Mouse (Mus musculus) hindbrain, embryonic 15.5 days (tissue): ENCODE measurements at regions not wholly inside any gene's neighbourhood (a gene's known extent, or its start where the extent isn't known, plus 50 kb on each side); places are given as distances from the start of the nearest gene placed in this dataset.

ENCODE experiments used
- ATAC-seq: fragments of 200-750 bp; cut with Nextera tagmentation; 2 replicates; pipeline ENCODE4 v1.8.0; 2017; ENCODE audit warnings: low read depth, moderate number of reproducible peaks, moderate TSS enrichment; ENCODE audit not compliant: low FRiP score
- H3K27ac ChIP-seq: fragments of 300-500 bp; sonication (generic); replicated peaks from 2 replicates; pipeline ENCODE4 v1.5.1; 2015; ENCODE audit warnings: mild to moderate bottlenecking, inconsistent platforms
- H3K27me3 ChIP-seq: fragments of 300-500 bp; sonication (generic); 2 replicates; pipeline ENCODE4 v1.6.1; 2015; ENCODE audit warnings: control low read depth, inconsistent platforms
- H3K36me3 ChIP-seq: fragments of 300-500 bp; sonication (generic); 2 replicates; pipeline ENCODE4 v1.6.1; 2015; ENCODE audit warnings: control low read depth, inconsistent platforms
- H3K4me1 ChIP-seq: fragments of 300-500 bp; sonication (generic); replicated peaks from 2 replicates; pipeline ENCODE4 v1.6.1; 2015; ENCODE audit warnings: control low read depth, inconsistent platforms
- H3K4me2 ChIP-seq: fragments of 300-500 bp; sonication (generic); 2 replicates; pipeline ENCODE4 v1.6.1; 2015; ENCODE audit warnings: moderate library complexity, mild to moderate bottlenecking, inconsistent platforms
- H3K4me3 ChIP-seq: fragments of 300-500 bp; sonication (generic); 2 replicates; pipeline ENCODE4 v1.5.1; 2015; ENCODE audit warnings: mild to moderate bottlenecking, inconsistent platforms
- H3K9ac ChIP-seq: fragments of 300-500 bp; sonication (generic); 2 replicates; pipeline ENCODE4 v1.6.1; 2015; ENCODE audit warnings: inconsistent platforms
- H3K9me3 ChIP-seq: fragments of 300-500 bp; sonication (generic); 2 replicates; pipeline ENCODE4 v1.6.1; 2016; ENCODE audit warnings: control low read depth, inconsistent platforms
- WGBS: fragments of 180-500 bp; shearing (Covaris S2); methylation state at CpG from one replicate; pipeline ENCODE4 v1.1.7; 2015; 5-methylcytosine and 5-hydroxymethylcytosine counted together

DNA sequence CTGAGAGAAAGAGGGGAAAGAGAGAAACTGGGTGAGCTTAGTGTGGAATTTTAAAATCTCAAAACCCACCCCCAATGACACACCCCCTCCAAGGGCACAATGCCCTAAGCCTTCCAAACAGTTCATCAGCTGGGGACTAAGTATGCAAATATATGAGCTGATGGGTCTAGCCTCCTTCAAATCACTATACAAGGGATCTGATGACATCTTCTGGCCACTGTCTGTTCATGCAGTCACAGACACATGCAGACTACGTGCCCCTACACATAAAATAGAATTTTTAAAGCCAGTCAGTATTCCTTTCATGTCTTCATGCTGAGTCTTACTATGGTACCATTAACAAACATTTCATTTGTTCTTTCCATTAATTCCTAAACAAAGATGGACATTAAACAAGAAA lies 54.5 kb upstream of the Isx start:
- Histone ChIP-seq H3K36me3 (no peaks in the 10 kb centered on the region), H3K4me1 (no peaks in the 10 kb centered on the region), H3K9ac (no peak overlapping the region), H3K4me3 (no peak overlapping the region), H3K4me2 (no peak overlapping the region), H3K9me3 (no peaks in the 10 kb centered on the region), H3K27ac (no peak overlapping the region), H3K27me3 (no peaks in the 10 kb centered on the region)
- peak; percentile 51; the same call in 1 of the 2 replicates for ATAC-seq
- WGBS, result 69% methylated on average over 1 of the region's 1 CpGs

DNA sequence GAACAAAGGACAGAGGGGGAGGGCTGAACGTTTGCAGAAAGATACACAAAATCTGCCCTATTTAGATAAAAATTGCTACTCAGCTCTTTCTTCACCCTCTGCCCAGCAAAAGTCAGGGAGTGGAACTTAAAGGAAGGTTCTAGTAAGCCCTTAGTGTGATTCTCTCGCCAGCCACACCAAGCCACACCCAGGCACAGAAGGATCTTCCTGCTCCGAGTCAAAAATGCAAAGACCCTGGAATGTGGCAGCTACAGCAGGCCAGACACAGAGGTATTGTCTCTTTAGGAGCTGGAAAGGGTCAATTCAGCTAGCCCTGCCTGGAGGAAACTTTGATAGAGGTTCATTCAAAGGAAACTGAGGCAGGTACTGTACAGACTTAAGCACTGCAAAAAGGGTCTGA lies 52.3 kb upstream of the Isx start:
- Histone ChIP-seq H3K4me1 (no peaks in the 10 kb centered on the region), H3K36me3 (no peaks in the 10 kb centered on the region), H3K4me3 (no peak overlapping the region), H3K27ac (no peak overlapping the region), H3K9me3 (no peaks in the 10 kb centered on the region), H3K9ac (no peak overlapping the region), H3K4me2 (no peak overlapping the region), H3K27me3 (no peaks in the 10 kb centered on the region)
- WGBS, result 21% methylated on average over 3 of the region's 3 CpGs
- ATAC-seq, result no peak

- ATAC-seq, result no peak
- H3K9me3 ChIP-seq, result no peaks in the 10 kb centered on the region
These were observed 50.7 kb upstream of the Isx start for GRCm38 (mm10) chr8:74822288-74822687.

More at GRCm38 (mm10) chr8:74822288-74822687, 50.7 kb upstream of the Isx start:
- Histone ChIP-seq H3K4me1 (no peaks in the 10 kb centered on the region; the same call in 1 of the 2 replicates), H3K4me2 (no peak overlapping the region), H3K36me3 (no peaks in the 10 kb centered on the region), H3K27me3 (no peaks in the 10 kb centered on the region), H3K4me3 (no peak overlapping the region), H3K27ac (no peak overlapping the region), H3K9ac (no peak overlapping the region)
